Mouse (Mus musculus): ENCODE measurements around the gene Mpzl1.
A peak's percentile ranks its signal among the peaks of the same experiment; 100 is the strongest.

The Mpzl1 gene

GRCm38 (mm10) chr1:165655482-165655881 lies 21.1 kb upstream of the Mpzl1 start:
- no peak for DNase-seq (ENCODE audit: low spot score)

GRCm38 (mm10) chr1:165655022-165655421 lies 20.7 kb upstream of the Mpzl1 start:
- DNase-seq (ENCODE audit: low spot score), result peak; percentile 16

- DNase-seq (ENCODE audit: low spot score), result peak; percentile 45
Observed at GRCm38 (mm10) chr1:165653126-165653885, 19.0 kb upstream of the Mpzl1 start.

- DNase-seq (ENCODE audit: low spot score), result no peak
Observed at GRCm38 (mm10) chr1:165652507-165652906, 18.2 kb upstream of the Mpzl1 start.

GRCm38 (mm10) chr1:165651158-165651557 lies 16.8 kb upstream of the Mpzl1 start:
- no peak for DNase-seq (ENCODE audit: low spot score)

- no peak for DNase-seq (ENCODE audit: low spot score)
Observed at GRCm38 (mm10) chr1:165645102-165645501, 10.8 kb upstream of the Mpzl1 start.

- DNase-seq (ENCODE audit: low spot score), result no peak
Observed at GRCm38 (mm10) chr1:165643735-165644134, 9.4 kb upstream of the Mpzl1 start.

GRCm38 (mm10) chr1:165642780-165643311 lies 8.5 kb upstream of the Mpzl1 start:
- DNase-seq (ENCODE audit: low spot score), result peak; percentile 85

GRCm38 (mm10) chr1:165641786-165642771 lies 7.7 kb upstream of the Mpzl1 start:
- DNase-seq (ENCODE audit: low spot score), result peak; percentile 88

- DNase-seq (ENCODE audit: low spot score), result peak; percentile 77
Observed at GRCm38 (mm10) chr1:165641271-165641771, 7.0 kb upstream of the Mpzl1 start.

- no peak for DNase-seq (ENCODE audit: low spot score)
Observed at GRCm38 (mm10) chr1:165636289-165636688, 2.0 kb upstream of the Mpzl1 start.

- DNase-seq (ENCODE audit: low spot score), result peak; percentile 51
Observed at GRCm38 (mm10) chr1:165635055-165635897, 938 bp upstream of the Mpzl1 start.

GRCm38 (mm10) chr1:165633345-165633744 lies 993 bp downstream of the Mpzl1 start:
- no peak for DNase-seq (ENCODE audit: low spot score)

- no peak for DNase-seq (ENCODE audit: low spot score)
Observed at GRCm38 (mm10) chr1:165631136-165631535, 3.2 kb downstream of the Mpzl1 start.

- no peak for DNase-seq (ENCODE audit: low spot score)
Observed at GRCm38 (mm10) chr1:165629975-165630374, 4.4 kb downstream of the Mpzl1 start.

GRCm38 (mm10) chr1:165628603-165629002 lies 5.7 kb downstream of the Mpzl1 start:
- no peak for DNase-seq (ENCODE audit: low spot score)

GRCm38 (mm10) chr1:165625896-165626295 lies 8.4 kb downstream of the Mpzl1 start:
- no peak for DNase-seq (ENCODE audit: low spot score)

- DNase-seq (ENCODE audit: low spot score), result no peak
Observed at GRCm38 (mm10) chr1:165625058-165625457, 9.3 kb downstream of the Mpzl1 start.

- DNase-seq (ENCODE audit: low spot score), result no peak
Observed at GRCm38 (mm10) chr1:165618201-165618624, 16.1 kb downstream of the Mpzl1 start.

- DNase-seq (ENCODE audit: low spot score), result peak; percentile 75
Observed at GRCm38 (mm10) chr1:165617166-165617891, 17.0 kb downstream of the Mpzl1 start.

- no peak for DNase-seq (ENCODE audit: low spot score)
Observed at GRCm38 (mm10) chr1:165616652-165617051, 17.7 kb downstream of the Mpzl1 start.

Data from embryo, embryonic 10 days (tissue).